Mouse (Mus musculus) thymus, postnatal 0 days (tissue): ENCODE data around the gene Cd300a. TPM values are rescaled to one million over a fixed set of nuclear protein-coding genes. Genes with fewer than 3 reads are reported as not detected.

Experiments
- DNase-seq: peaks from one replicate; pipeline ENCODE4 v3.0.0-alpha.2; 2015; ENCODE audit warnings: low spot score
- polyA plus RNA-seq: library from polyadenylated mRNA; unstranded; fragments of >200 nt; fragmentation: Nextera tagmentation; extraction: Ambion mirVana; gene quantifications from 2 replicates; pipeline ENCODE4 v1.2.1, GENCODE M21; 2015

The Cd300a gene
- polyA plus RNA-seq, 1 experiment from 2014 or later = 6.8 TPM

GRCm38 (mm10) chr11:114866486-114867360, 23.1 kb upstream of the Cd300a start:
- DNase-seq = no peak

GRCm38 (mm10) chr11:114867361-114868235, 22.2 kb upstream of the Cd300a start:
- DNase-seq = no peak

GRCm38 (mm10) chr11:114868280-114868679, 21.6 kb upstream of the Cd300a start:
- no peak for DNase-seq

GRCm38 (mm10) chr11:114869787-114870186, 20.1 kb upstream of the Cd300a start:
- no peak for DNase-seq

GRCm38 (mm10) chr11:114871540-114871939, 18.3 kb upstream of the Cd300a start:
- DNase-seq = no peak

- DNase-seq = peak; percentile 90
These were observed 16.6 kb upstream of the Cd300a start for GRCm38 (mm10) chr11:114873022-114873817.

GRCm38 (mm10) chr11:114874226-114875145, 15.4 kb upstream of the Cd300a start:
- no peak for DNase-seq

- DNase-seq = no peak
These were observed 14.5 kb upstream of the Cd300a start for GRCm38 (mm10) chr11:114875301-114875801.

GRCm38 (mm10) chr11:114876176-114876575, 13.7 kb upstream of the Cd300a start:
- peak; percentile 49 for DNase-seq

- no peak for DNase-seq
These were observed 13.2 kb upstream of the Cd300a start for GRCm38 (mm10) chr11:114876621-114877020.

- peak; percentile 20 for DNase-seq
These were observed 12.7 kb upstream of the Cd300a start for GRCm38 (mm10) chr11:114877145-114877544.

- DNase-seq = no peak
These were observed 10.2 kb upstream of the Cd300a start for GRCm38 (mm10) chr11:114879666-114880065.

GRCm38 (mm10) chr11:114880185-114880584, 9.7 kb upstream of the Cd300a start:
- DNase-seq = no peak

GRCm38 (mm10) chr11:114880589-114880988, 9.3 kb upstream of the Cd300a start:
- peak; percentile 66 for DNase-seq

GRCm38 (mm10) chr11:114883251-114883789, 6.5 kb upstream of the Cd300a start:
- DNase-seq = peak; percentile 28

GRCm38 (mm10) chr11:114884380-114885100, 5.3 kb upstream of the Cd300a start:
- no peak for DNase-seq

- DNase-seq = no peak
These were observed 701 bp downstream of the Cd300a start for GRCm38 (mm10) chr11:114890542-114890941.

GRCm38 (mm10) chr11:114896085-114896484, 6.2 kb downstream of the Cd300a start:
- no peak for DNase-seq

- no peak for DNase-seq
These were observed 8.2 kb downstream of the Cd300a start for GRCm38 (mm10) chr11:114898026-114898425.
